Mouse (Mus musculus): ENCODE measurements at regions not wholly inside any gene's neighbourhood (a gene's known extent, or its start where the extent isn't known, plus 50 kb on each side); places are given as distances from the start of the nearest gene placed in this dataset.

- no peak for DNase-seq (ENCODE audit: low spot score in 2 of 2)
Observed at GRCm38 (mm10) chr6:52481975-52482374, 158.2 kb downstream of the Hibadh start.

- peak in 1 of 2 experiments; percentile 52 for DNase-seq (ENCODE audit: low spot score in 2 of 2)
Observed at GRCm38 (mm10) chr6:52486146-52486545, 154.0 kb downstream of the Hibadh start.

- peak in 1 of 2 experiments; percentile 55 for DNase-seq (ENCODE audit: low spot score in 2 of 2)
Observed at GRCm38 (mm10) chr6:52486655-52487054, 153.5 kb downstream of the Hibadh start.

- DNase-seq (ENCODE audit: low spot score in 2 of 2), result no peak
Observed at GRCm38 (mm10) chr6:52487861-52488260, 152.3 kb downstream of the Hibadh start.

GRCm38 (mm10) chr6:52490264-52490775 lies 149.9 kb downstream of the Hibadh start:
- no peak for DNase-seq (ENCODE audit: low spot score in 2 of 2)

GRCm38 (mm10) chr6:52495301-52495700 lies 144.9 kb downstream of the Hibadh start:
- DNase-seq (ENCODE audit: low spot score in 2 of 2), result no peak

GRCm38 (mm10) chr6:52495855-52496254 lies 144.3 kb downstream of the Hibadh start:
- DNase-seq (ENCODE audit: low spot score in 2 of 2), result no peak
